Mouse (Mus musculus): Measurements from ENCODE around the gene Zcwpw1. TPM values are rescaled to one million over a fixed set of nuclear protein-coding genes. Genes with fewer than 3 reads are reported as not detected.
"Not testable (repeated sequence)": the region's sequence is repeated elsewhere in the genome, so short reads cannot be mapped to it uniquely, and the experiment has no call there.

Zcwpw1 gene
- polyA plus RNA-seq, 1 experiment from 2014 or later: 2.7 TPM

GRCm38 (mm10) chr5:137826421-137826820 lies 38.8 kb downstream of the Zcwpw1 start:
- Histone ChIP-seq H3K27ac (replicated peaks) (no peak overlapping the region), H3K4me3 (ENCODE audit: low read depth, low read length) (no peak overlapping the region), H3K4me1 (replicated peaks; ENCODE audit: control insufficient read depth, insufficient read depth) (no peaks in the 10 kb centered on the region), H3K4me2 (replicated peaks; ENCODE audit: low read depth) (no peak overlapping the region), H3K36me3 (ENCODE audit: control insufficient read depth, insufficient read depth, low read length) (no peaks in the 10 kb centered on the region), H3K9me3 (ENCODE audit: control insufficient read depth, low read length) (no peaks in the 10 kb centered on the region), H3K27me3 (ENCODE audit: control insufficient read depth, insufficient read depth, low read length) (no peaks in the 10 kb centered on the region), H3K9ac (ENCODE audit: low read length) (no peak overlapping the region)
- 47% methylated on average over 7 of the region's 7 CpGs for WGBS
- TF ChIP-seq CTCF (IDR thresholded peaks at IDR 0.05; ENCODE audit: low read depth) (no peak), EP300 (optimal IDR thresholded peaks at IDR 0.05) (no peak)
- DNase-seq (ENCODE audit: low spot score) (no peak), ATAC-seq (ENCODE audit: low FRiP score, low TSS enrichment) (no peak)

- Histone ChIP-seq H3K4me3 (ENCODE audit: low read depth, low read length) (no peak overlapping the region), H3K36me3 (ENCODE audit: control insufficient read depth, insufficient read depth, low read length) (no peaks in the 10 kb centered on the region), H3K4me2 (replicated peaks; ENCODE audit: low read depth) (no peak overlapping the region), H3K9me3 (ENCODE audit: control insufficient read depth, low read length) (no peaks in the 10 kb centered on the region), H3K9ac (ENCODE audit: low read length) (no peak overlapping the region), H3K27ac (replicated peaks) (no peak overlapping the region), H3K4me1 (replicated peaks; ENCODE audit: control insufficient read depth, insufficient read depth) (no peaks in the 10 kb centered on the region), H3K27me3 (ENCODE audit: control insufficient read depth, insufficient read depth, low read length) (no peaks in the 10 kb centered on the region)
- DNase-seq (ENCODE audit: low spot score) (no peak), ATAC-seq (ENCODE audit: low FRiP score, low TSS enrichment) (no peak)
- no peak for TF ChIP-seq EP300 (optimal IDR thresholded peaks at IDR 0.05)
- TF ChIP-seq CTCF (IDR thresholded peaks at IDR 0.05; ENCODE audit: low read depth): no peak
- WGBS: 83% methylated on average over 6 of the region's 6 CpGs
Observed at GRCm38 (mm10) chr5:137828694-137829093, 41.1 kb downstream of the Zcwpw1 start.

GRCm38 (mm10) chr5:137830238-137830637 lies 42.6 kb downstream of the Zcwpw1 start:
- no peak for ATAC-seq (ENCODE audit: low FRiP score, low TSS enrichment)
- no peak for TF ChIP-seq CTCF (IDR thresholded peaks at IDR 0.05; ENCODE audit: low read depth)
- no peak for TF ChIP-seq EP300 (optimal IDR thresholded peaks at IDR 0.05)
- Histone ChIP-seq H3K36me3 (ENCODE audit: control insufficient read depth, insufficient read depth, low read length) (no peaks in the 10 kb centered on the region), H3K4me2 (replicated peaks; ENCODE audit: low read depth) (no peak overlapping the region), H3K27ac (replicated peaks) (no peak overlapping the region), H3K4me1 (replicated peaks; ENCODE audit: control insufficient read depth, insufficient read depth) (no peaks in the 10 kb centered on the region), H3K9ac (ENCODE audit: low read length) (no peak overlapping the region), H3K4me3 (ENCODE audit: low read depth, low read length) (no peak overlapping the region), H3K9me3 (ENCODE audit: control insufficient read depth, low read length) (no peaks in the 10 kb centered on the region), H3K27me3 (ENCODE audit: control insufficient read depth, insufficient read depth, low read length) (no peaks in the 10 kb centered on the region)
- 69% methylated on average over 7 of the region's 7 CpGs for WGBS
- no peak for DNase-seq (ENCODE audit: low spot score)

GRCm38 (mm10) chr5:137831106-137831505 lies 43.5 kb downstream of the Zcwpw1 start:
- H3K27me3 ChIP-seq (ENCODE audit: control insufficient read depth, insufficient read depth, low read length): no peaks in the 10 kb centered on the region
- no peak for DNase-seq (ENCODE audit: low spot score)
- no peak for TF ChIP-seq EP300 (optimal IDR thresholded peaks at IDR 0.05)
- no peak for TF ChIP-seq CTCF (IDR thresholded peaks at IDR 0.05; ENCODE audit: low read depth)
- H3K4me1 ChIP-seq (replicated peaks; ENCODE audit: control insufficient read depth, insufficient read depth): no peaks in the 10 kb centered on the region
- no peak for ATAC-seq (ENCODE audit: low FRiP score, low TSS enrichment)
- no peak overlapping the region for H3K4me2 ChIP-seq (replicated peaks; ENCODE audit: low read depth)
- H3K9ac ChIP-seq (ENCODE audit: low read length): no peak overlapping the region
- 81% methylated on average over 4 of the region's 4 CpGs for WGBS
- no peak overlapping the region for H3K4me3 ChIP-seq (ENCODE audit: low read depth, low read length)
- no peak overlapping the region for H3K27ac ChIP-seq (replicated peaks)
- no peaks in the 10 kb centered on the region for H3K9me3 ChIP-seq (ENCODE audit: control insufficient read depth, low read length)
- no peaks in the 10 kb centered on the region for H3K36me3 ChIP-seq (ENCODE audit: control insufficient read depth, insufficient read depth, low read length)

- Histone ChIP-seq H3K9ac (ENCODE audit: low read length) (no peak overlapping the region), H3K4me3 (ENCODE audit: low read depth, low read length) (no peak overlapping the region), H3K4me2 (replicated peaks; ENCODE audit: low read depth) (no peak overlapping the region), H3K36me3 (ENCODE audit: control insufficient read depth, insufficient read depth, low read length) (no peaks in the 10 kb centered on the region), H3K9me3 (ENCODE audit: control insufficient read depth, low read length) (no peaks in the 10 kb centered on the region), H3K4me1 (replicated peaks; ENCODE audit: control insufficient read depth, insufficient read depth) (no peaks in the 10 kb centered on the region), H3K27ac (replicated peaks) (no peak overlapping the region), H3K27me3 (ENCODE audit: control insufficient read depth, insufficient read depth, low read length) (no peaks in the 10 kb centered on the region)
- no peak for DNase-seq (ENCODE audit: low spot score)
- no peak for ATAC-seq (ENCODE audit: low FRiP score, low TSS enrichment)
- TF ChIP-seq EP300 (optimal IDR thresholded peaks at IDR 0.05) (no peak), CTCF (IDR thresholded peaks at IDR 0.05; ENCODE audit: low read depth) (no peak)
- WGBS: 74% methylated on average over 6 of the region's 6 CpGs
Observed at GRCm38 (mm10) chr5:137831506-137831905, 43.9 kb downstream of the Zcwpw1 start.

- Histone ChIP-seq H3K9ac (ENCODE audit: low read length) (no peak overlapping the region), H3K4me3 (ENCODE audit: low read depth, low read length) (no peak overlapping the region), H3K4me1 (replicated peaks; ENCODE audit: control insufficient read depth, insufficient read depth) (no peaks in the 10 kb centered on the region), H3K27ac (replicated peaks) (no peak overlapping the region), H3K9me3 (ENCODE audit: control insufficient read depth, low read length) (no peaks in the 10 kb centered on the region), H3K27me3 (ENCODE audit: control insufficient read depth, insufficient read depth, low read length) (no peaks in the 10 kb centered on the region), H3K4me2 (replicated peaks; ENCODE audit: low read depth) (no peak overlapping the region), H3K36me3 (ENCODE audit: control insufficient read depth, insufficient read depth, low read length) (no peaks in the 10 kb centered on the region)
- TF ChIP-seq CTCF (IDR thresholded peaks at IDR 0.05; ENCODE audit: low read depth) (no peak), EP300 (optimal IDR thresholded peaks at IDR 0.05) (no peak)
- no peak for DNase-seq (ENCODE audit: low spot score)
- 48% methylated on average over 4 of the region's 4 CpGs for WGBS
- ATAC-seq (ENCODE audit: low FRiP score, low TSS enrichment): no peak
Observed at GRCm38 (mm10) chr5:137833500-137833899, 45.9 kb downstream of the Zcwpw1 start.

GRCm38 (mm10) chr5:137835966-137836520 lies 48.4 kb downstream of the Zcwpw1 start, which contains the start of gene Pilra:
Gene Pilra (minus strand): TSS chr5:137836281.
- H3K4me1 ChIP-seq (replicated peaks; ENCODE audit: control insufficient read depth, insufficient read depth); H3K27me3 ChIP-seq (ENCODE audit: control insufficient read depth, insufficient read depth, low read length); ATAC-seq (ENCODE audit: low FRiP score, low TSS enrichment); H3K36me3 ChIP-seq (ENCODE audit: control insufficient read depth, insufficient read depth, low read length); H3K9ac ChIP-seq (ENCODE audit: low read length); DNase-seq (ENCODE audit: low spot score); H3K4me2 ChIP-seq (replicated peaks; ENCODE audit: low read depth); H3K27ac ChIP-seq (replicated peaks); H3K4me3 ChIP-seq (ENCODE audit: low read depth, low read length); H3K9me3 ChIP-seq (ENCODE audit: control insufficient read depth, low read length): not testable (repeated sequence)
- 49% methylated on average over 2 of the region's 2 CpGs for WGBS
